Mouse (Mus musculus) bone marrow, adult 2 months (tissue): ENCODE results near the gene Foxn2. TPM values are rescaled to one million over a fixed set of nuclear protein-coding genes. Genes with fewer than 3 reads are reported as not detected.

ENCODE experiments used
- H3K27ac ChIP-seq: fragments of 200-500 bp; 2 replicates; pipeline ENCODE4 v1.5.1; 2012; ENCODE audit warnings: low read depth, mild to moderate bottlenecking, control low read depth, inconsistent platforms, low read length; ENCODE audit not compliant: control insufficient read depth, poor library complexity, insufficient read depth
- H3K4me1 ChIP-seq: fragments of 200-500 bp; 2 replicates; pipeline ENCODE4 v1.6.1; 2011; ENCODE audit warnings: low read length; ENCODE audit not compliant: control insufficient read depth, insufficient read depth
- H3K4me3 ChIP-seq: fragments of 200-500 bp; replicated peaks from 2 replicates; pipeline ENCODE3; 2011; ENCODE audit warnings: mild to moderate bottlenecking, low read depth, low read length, control low read depth; ENCODE audit not compliant: control insufficient read depth
- CTCF ChIP-seq: fragments of 200-500 bp; IDR thresholded peaks from 2 replicates; pipeline ENCODE4 v1.5.1; 2011; ENCODE audit warnings: low read length, control low read depth; ENCODE audit not compliant: control insufficient read depth, insufficient read depth
- POLR2A ChIP-seq: fragments of 200-500 bp; IDR thresholded peaks from 2 replicates; pipeline ENCODE4 v1.6.1; 2011; ENCODE audit warnings: low read depth, mild to moderate bottlenecking, control low read depth, low read length, borderline replicate concordance; ENCODE audit not compliant: control insufficient read depth
- WGBS: fragments of 180-500 bp; shearing (Covaris S2); methylation state at CpG from one replicate; pipeline ENCODE4 v1.1.7; 2018; 5-methylcytosine and 5-hydroxymethylcytosine counted together
- polyA plus RNA-seq: library from polyadenylated mRNA; stranded (reverse); fragments of >200 nt; gene quantifications from 2 replicates; pipeline ENCODE4 v1.2.4, GENCODE M21; 2011; ENCODE audit warnings: low replicate concordance; ENCODE audit not compliant: missing spikeins, insufficient read depth, insufficient read length

Gene Foxn2
- polyA plus RNA-seq, 1 experiment = 7.4 TPM

DNA sequence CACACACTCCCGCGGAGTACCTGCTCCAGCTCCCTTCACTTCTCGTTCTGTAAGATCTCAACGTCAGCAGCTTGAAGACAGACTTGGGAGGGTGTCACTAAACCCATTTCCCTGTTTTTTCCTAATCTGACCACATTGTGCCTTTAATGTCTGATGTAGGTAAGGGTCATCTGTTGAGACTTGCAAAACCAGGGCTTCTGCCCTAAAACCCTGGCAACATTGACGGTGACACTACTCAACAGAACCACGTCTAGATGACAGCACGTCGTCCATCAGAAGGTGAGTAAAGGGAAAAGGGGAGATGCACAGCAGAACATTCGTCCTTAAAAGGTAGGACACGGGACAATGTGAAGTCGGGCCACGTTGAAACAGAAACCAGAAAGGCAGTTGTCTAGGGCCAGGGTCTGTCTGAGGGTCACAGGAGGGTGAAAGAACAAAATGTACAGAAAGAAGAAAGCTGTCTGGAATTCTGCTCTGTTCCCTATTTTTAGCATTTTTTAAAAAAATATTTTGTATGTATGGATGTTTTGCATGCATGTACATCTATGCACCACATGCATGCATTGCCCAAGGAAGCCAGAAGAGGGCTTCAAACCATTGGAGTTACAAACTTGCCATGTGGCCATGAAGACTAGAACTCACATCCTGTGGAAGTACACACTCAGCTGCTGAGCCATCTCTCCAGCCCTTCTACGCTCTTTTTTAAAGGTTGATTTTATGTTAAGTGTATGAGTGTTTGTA, 51.0 kb downstream of the Foxn2 start:
- WGBS = 94% methylated on average over 13 of the region's 13 CpGs
- Histone ChIP-seq H3K4me1 (no peaks in the 10 kb centered on the region), H3K27ac (no peak overlapping the region), H3K4me3 (no peak overlapping the region)
- TF ChIP-seq CTCF (no peak), POLR2A (no peak)

DNA sequence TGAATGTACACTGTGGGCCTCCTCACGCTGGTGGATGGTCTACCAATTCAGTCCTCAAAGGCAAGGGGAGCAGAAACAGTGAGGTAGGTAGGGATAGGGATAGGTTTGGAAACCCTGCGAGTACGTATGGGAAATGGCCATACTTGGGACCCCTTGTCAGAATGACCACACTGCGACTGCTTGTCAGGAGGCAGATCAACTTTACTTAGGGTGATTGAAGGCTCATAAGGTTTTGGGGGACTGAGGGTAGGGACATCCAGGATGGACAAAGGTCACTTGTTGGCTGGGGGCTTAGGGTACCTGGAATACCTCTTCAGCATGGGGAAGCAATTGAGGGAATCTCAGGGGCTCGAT, 51.6 kb downstream of the Foxn2 start:
- TF ChIP-seq POLR2A = no peak
- no peak for TF ChIP-seq CTCF
- Histone ChIP-seq H3K4me1 (no peaks in the 10 kb centered on the region), H3K27ac (no peak overlapping the region), H3K4me3 (no peak overlapping the region)
- WGBS = 91% methylated on average over 5 of the region's 5 CpGs

DNA sequence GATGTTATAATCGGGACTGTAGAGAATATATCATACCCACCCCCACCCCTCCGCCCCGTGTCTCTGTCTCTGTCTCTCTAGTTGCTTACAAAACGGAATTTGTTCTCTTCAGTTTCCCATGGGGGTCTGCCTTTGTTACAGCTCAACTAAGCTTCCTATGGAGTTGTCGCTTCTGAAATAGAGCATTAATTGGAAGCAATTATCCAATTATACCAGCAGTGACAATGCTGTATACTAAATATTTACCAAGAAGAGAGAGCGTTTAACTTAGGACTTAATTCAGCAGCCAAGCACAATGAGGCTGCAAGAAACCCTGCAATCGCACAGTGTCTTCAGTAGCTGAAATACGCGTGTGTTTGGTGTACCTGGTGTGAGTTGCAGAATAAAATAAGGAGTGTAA, 53.0 kb downstream of the Foxn2 start:
- Histone ChIP-seq H3K4me1 (no peaks in the 10 kb centered on the region), H3K27ac (no peak overlapping the region), H3K4me3 (no peak overlapping the region)
- TF ChIP-seq CTCF (no peak), POLR2A (no peak)
- 92% methylated on average over 9 of the region's 9 CpGs for WGBS

DNA sequence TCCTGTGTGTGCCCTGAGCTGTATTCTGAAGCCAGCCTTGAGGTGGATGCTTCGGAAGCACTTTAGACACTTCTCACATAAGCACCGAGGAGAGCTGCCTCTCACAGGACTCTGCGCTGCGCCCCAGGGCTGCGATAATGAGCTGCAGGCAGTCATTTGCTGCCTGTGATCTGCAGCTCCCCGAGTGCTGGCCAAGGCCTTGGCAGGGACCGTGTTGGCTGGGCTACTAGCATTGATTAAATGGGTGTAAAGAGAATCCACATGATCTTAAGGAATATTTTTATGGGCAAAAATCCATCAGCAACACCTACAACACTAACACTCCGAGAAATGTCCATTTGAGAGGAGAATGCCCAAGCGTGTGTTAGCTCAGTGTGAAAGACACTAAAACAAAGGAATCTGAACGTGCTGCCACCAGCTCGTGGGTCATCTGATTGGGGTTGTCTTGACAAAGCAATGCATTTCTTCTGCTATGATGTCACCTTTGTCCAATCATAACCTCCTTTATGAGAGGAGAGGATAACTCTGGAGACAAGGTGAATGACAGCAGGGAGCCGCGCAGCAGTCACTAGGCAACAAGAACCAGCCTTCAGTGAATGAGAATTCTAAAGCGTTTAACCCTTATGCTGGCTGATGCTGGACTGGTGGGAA, 53.7 kb downstream of the Foxn2 start:
- no peak for TF ChIP-seq CTCF
- TF ChIP-seq POLR2A = no peak
- Histone ChIP-seq H3K27ac (no peak overlapping the region), H3K4me1 (no peaks in the 10 kb centered on the region), H3K4me3 (no peak overlapping the region)
- WGBS = 94% methylated on average over 14 of the region's 14 CpGs

DNA sequence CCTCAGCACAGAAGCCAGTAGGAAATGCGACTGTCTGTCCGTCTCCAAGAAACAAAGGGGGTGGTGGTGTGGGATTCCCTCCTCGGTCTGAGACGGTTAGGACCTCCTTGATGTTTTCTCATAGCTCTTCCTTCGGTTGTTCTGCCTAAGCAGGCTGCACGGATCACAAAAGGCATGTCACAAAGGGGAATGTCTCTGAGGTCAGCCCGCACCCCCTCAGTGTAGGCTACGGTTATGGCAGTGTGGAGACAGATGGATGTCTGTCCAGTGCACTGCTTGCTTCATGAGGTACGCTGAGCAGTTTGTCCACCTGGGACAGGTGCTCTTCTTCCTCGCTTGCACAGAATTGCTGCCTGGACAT, 54.2 kb downstream of the Foxn2 start:
- WGBS = 88% methylated on average over 10 of the region's 10 CpGs
- TF ChIP-seq POLR2A (no peak), CTCF (no peak)
- Histone ChIP-seq H3K27ac (no peak overlapping the region), H3K4me1 (no peaks in the 10 kb centered on the region), H3K4me3 (no peak overlapping the region)

DNA sequence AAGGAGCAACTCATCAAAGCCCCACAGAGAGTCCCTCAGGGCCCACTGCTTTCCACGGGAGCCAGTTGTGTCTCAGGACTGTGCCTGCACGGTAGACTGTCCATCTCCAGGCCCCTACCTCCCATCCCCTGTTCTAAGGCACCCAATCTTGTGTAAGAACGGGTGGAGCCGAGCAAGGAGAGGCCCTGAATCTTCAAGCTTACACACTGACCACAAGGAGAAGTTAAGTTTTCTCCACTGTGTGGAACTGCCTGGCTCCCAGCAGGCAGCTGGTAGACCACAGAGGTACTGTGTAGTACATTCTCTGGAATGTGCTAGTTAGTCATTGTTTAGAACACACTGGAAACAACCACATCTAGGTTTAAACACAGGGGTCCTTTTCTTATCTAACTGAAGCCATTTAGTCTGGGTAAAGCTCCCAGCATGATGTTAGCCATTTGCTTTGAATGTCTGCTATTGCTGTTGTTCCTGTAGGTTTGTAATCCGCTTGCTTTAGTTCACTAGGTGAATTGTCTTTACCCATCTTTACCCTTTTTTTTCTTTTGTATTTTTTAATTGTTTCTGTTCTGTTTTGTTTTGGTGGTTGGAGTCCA, 57.7 kb downstream of the Foxn2 start:
- Histone ChIP-seq H3K4me3 (no peak overlapping the region), H3K4me1 (no peaks in the 10 kb centered on the region), H3K27ac (no peak overlapping the region)
- WGBS = 52% methylated on average over 5 of the region's 5 CpGs
- no peak for TF ChIP-seq POLR2A
- TF ChIP-seq CTCF = no peak

DNA sequence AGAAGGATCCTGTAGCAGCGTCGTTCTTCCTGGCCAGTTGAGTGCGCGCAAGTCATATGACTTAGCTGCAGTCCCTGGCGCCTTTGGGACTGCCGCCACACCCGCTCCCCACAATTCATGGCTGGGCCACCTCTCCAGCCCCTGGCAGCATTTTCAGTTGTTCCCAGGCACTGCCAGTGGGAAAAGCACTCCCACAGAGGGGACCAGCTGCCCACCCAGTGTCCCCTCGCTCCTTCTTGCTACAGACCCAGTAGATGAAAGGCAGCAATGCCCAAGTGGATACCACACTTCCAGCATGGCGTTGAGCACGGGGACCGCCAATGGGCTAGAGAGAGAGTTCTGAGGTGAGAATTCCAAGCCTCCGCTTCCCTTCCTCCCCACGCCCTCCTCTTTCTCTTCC, 63.5 kb downstream of the Foxn2 start:
- TF ChIP-seq CTCF = no peak
- TF ChIP-seq POLR2A = no peak
- H3K27ac ChIP-seq = no peak overlapping the region
- H3K4me1 ChIP-seq = peaks cover 1% of the 10 kb centered on the region
- no peak overlapping the region for H3K4me3 ChIP-seq
- WGBS = 90% methylated on average over 13 of the region's 13 CpGs

DNA sequence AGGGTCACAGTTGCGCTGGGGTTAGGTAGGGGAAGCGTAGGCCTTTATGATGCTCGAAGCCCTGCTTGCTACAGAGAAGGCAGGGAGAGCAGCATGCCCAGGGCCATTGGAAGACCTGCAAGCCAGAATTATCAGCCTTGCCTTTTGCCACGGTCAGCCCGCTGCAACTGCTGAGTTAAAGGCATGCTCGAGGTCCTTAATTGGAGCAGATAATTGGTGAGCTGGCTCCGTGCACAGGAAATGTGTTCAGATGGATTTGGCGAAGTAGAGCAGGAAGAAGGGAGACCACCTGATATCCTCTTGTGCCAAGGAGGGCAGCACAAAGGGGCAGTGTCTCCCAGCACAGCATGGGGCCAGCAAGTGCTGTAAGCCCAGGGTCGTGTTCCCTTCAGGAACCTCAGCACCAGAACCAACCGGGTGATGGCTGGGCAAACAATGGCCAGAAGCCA, 64.8 kb downstream of the Foxn2 start:
- Histone ChIP-seq H3K4me1 (peaks cover 1% of the 10 kb centered on the region), H3K4me3 (no peak overlapping the region), H3K27ac (no peak overlapping the region)
- 51% methylated on average over 10 of the region's 10 CpGs for WGBS
- TF ChIP-seq CTCF (no peak), POLR2A (no peak)
